Mouse (Mus musculus) MEL (cell line): ENCODE measurements around the gene Samd4. TPM values are rescaled to one million over a fixed set of nuclear protein-coding genes. Genes with fewer than 3 reads are reported as not detected.

Source experiments
- DNase-seq: peaks from one replicate; pipeline ENCODE4 v3.0.0; 2011; ENCODE audit warnings: low read depth, low spot score
- H3K27ac ChIP-seq: 2 replicates; pipeline ENCODE4 v1.5.1; 2012; ENCODE audit warnings: low read depth, mild to moderate bottlenecking, control low read depth, low read length, moderate library complexity; ENCODE audit not compliant: control insufficient read depth
- H3K27me3 ChIP-seq, 2 experiments: fragments of 150-350 bp in 1 of 2; sonication (generic) in 1 of 2; 2 replicates each; pipeline ENCODE4 v1.6.1; 2012; ENCODE audit warnings: low read length in 2 of 2, mild to moderate bottlenecking in 2 of 2, improper control_type of control experiment in 1 of 2, moderate library complexity in 1 of 2; ENCODE audit not compliant: insufficient read depth in 2 of 2, control insufficient read depth in 1 of 2
- H3K36me3 ChIP-seq, 2 experiments: 2 replicates each; pipeline ENCODE4 v1.6.1; 2012 to 2014; ENCODE audit warnings: low read length in 2 of 2, improper control_type of control experiment in 1 of 2, inconsistent platforms in 1 of 2, mild to moderate bottlenecking in 1 of 2; ENCODE audit not compliant: insufficient read depth in 2 of 2, control insufficient read depth in 1 of 2
- H3K4me1 ChIP-seq, 2 experiments: fragments of 150-350 bp in 1 of 2; sonication (generic) in 1 of 2; 2 replicates each; pipeline ENCODE4 v1.6.1; 2012; ENCODE audit warnings: low read length in 2 of 2, improper control_type of control experiment in 1 of 2, mild to moderate bottlenecking in 1 of 2; ENCODE audit not compliant: insufficient read depth in 2 of 2, control insufficient read depth in 1 of 2
- H3K4me3 ChIP-seq, 2 experiments: fragments of 150-350 bp in 1 of 2; sonication (generic) in 1 of 2; 2 replicates each; pipeline ENCODE4 v1.5.1; 2012; ENCODE audit warnings: low read depth in 2 of 2, low read length in 2 of 2, mild to moderate bottlenecking in 2 of 2, moderate library complexity in 2 of 2, control low read depth in 1 of 2, improper control_type of control experiment in 1 of 2; ENCODE audit not compliant: control insufficient read depth in 1 of 2, insufficient read depth in 1 of 2
- H3K79me2 ChIP-seq: 2 replicates; pipeline ENCODE4 v1.6.1; 2012; ENCODE audit warnings: mild to moderate bottlenecking, low read length, moderate library complexity; ENCODE audit not compliant: control insufficient read depth, poor library complexity, insufficient read depth
- H3K9ac ChIP-seq: 2 replicates; pipeline ENCODE4 v1.6.1; 2012; ENCODE audit warnings: low read depth, mild to moderate bottlenecking, control low read depth, low read length, moderate library complexity; ENCODE audit not compliant: control insufficient read depth, poor library complexity, severe bottlenecking
- H3K9me3 ChIP-seq: fragments of 150-350 bp; sonication (generic); replicated peaks from 2 replicates; pipeline ENCODE4 v1.6.1; 2012; ENCODE audit warnings: mild to moderate bottlenecking, low read length, improper control_type of control experiment, moderate library complexity; ENCODE audit not compliant: insufficient read depth
- CHD1 ChIP-seq: IDR thresholded peaks from 2 replicates; pipeline ENCODE4 v1.6.1; 2012; ENCODE audit warnings: low read depth, mild to moderate bottlenecking, inconsistent platforms, low read length, improper control_type of control experiment
- CTCF ChIP-seq, 3 experiments: IDR thresholded peaks in 2 of 3; conservative IDR thresholded peaks in 1 of 3; 2 replicates each; pipeline ENCODE4 v1.5.1; 2011 to 2012; ENCODE audit warnings: low read length in 3 of 3, low read depth in 2 of 3, mild to moderate bottlenecking in 2 of 3, improper control_type of control experiment in 1 of 3, inconsistent platforms in 1 of 3, mixed read lengths in 1 of 3, moderate library complexity in 1 of 3; ENCODE audit not compliant: control insufficient read depth in 1 of 3, insufficient read depth in 1 of 3, poor library complexity in 1 of 3, severe bottlenecking in 1 of 3
- E2F4 ChIP-seq: IDR thresholded peaks from 2 replicates; pipeline ENCODE4 v1.6.1; 2011; ENCODE audit warnings: low read depth, low read length, improper control_type of control experiment, borderline replicate concordance
- EP300 ChIP-seq, 2 experiments: IDR thresholded peaks; 2 replicates each; pipeline ENCODE4 v1.6.1; 2011; ENCODE audit warnings: improper control_type of control experiment in 2 of 2, low read length in 2 of 2, low read depth in 1 of 2, mild to moderate bottlenecking in 1 of 2
- GABPA ChIP-seq: IDR thresholded peaks from 2 replicates; pipeline ENCODE4 v1.6.1; 2012; ENCODE audit warnings: low read depth, mild to moderate bottlenecking, inconsistent platforms, low read length, improper control_type of control experiment, moderate library complexity
- MAX ChIP-seq: IDR thresholded peaks from 2 replicates; pipeline ENCODE4 v1.6.1; 2011; ENCODE audit warnings: low read length, improper control_type of control experiment
- MXI1 ChIP-seq: IDR thresholded peaks from 2 replicates; pipeline ENCODE4 v1.6.1; 2011; ENCODE audit warnings: mild to moderate bottlenecking, low read depth, low read length, improper control_type of control experiment
- MYC ChIP-seq: IDR thresholded peaks from 2 replicates; pipeline ENCODE4 v1.6.1; 2011; ENCODE audit warnings: low read depth, mild to moderate bottlenecking, low read length, improper control_type of control experiment, moderate library complexity
- NRF1 ChIP-seq: IDR thresholded peaks from 2 replicates; pipeline ENCODE4 v1.6.1; 2014; ENCODE audit warnings: low read depth, mild to moderate bottlenecking, inconsistent platforms, low read length, improper control_type of control experiment, moderate library complexity; ENCODE audit not compliant: poor library complexity, insufficient read depth, severe bottlenecking
- POLR2AphosphoS2 ChIP-seq: IDR thresholded peaks from 2 replicates; pipeline ENCODE4 v1.6.1; 2011; ENCODE audit warnings: low read length, improper control_type of control experiment
- POLR2AphosphoS5 ChIP-seq: IDR thresholded peaks from 2 replicates; pipeline ENCODE4 v1.6.1; 2012; ENCODE audit warnings: low read depth, borderline replicate concordance, mild to moderate bottlenecking, inconsistent platforms, low read length, moderate library complexity, mixed read lengths
- SIN3A ChIP-seq: IDR thresholded peaks from 2 replicates; pipeline ENCODE4 v1.6.1; 2012; ENCODE audit warnings: low read length, improper control_type of control experiment, inconsistent platforms
- SMC3 ChIP-seq: IDR thresholded peaks from 2 replicates; pipeline ENCODE4 v1.6.1; 2011; ENCODE audit warnings: low read depth, low read length, improper control_type of control experiment
- TBP ChIP-seq: IDR thresholded peaks from 2 replicates; pipeline ENCODE4 v1.8.0; 2011; ENCODE audit warnings: low read depth, low read length, improper control_type of control experiment
- UBTF ChIP-seq: IDR thresholded peaks from 2 replicates; pipeline ENCODE4 v1.6.1; 2012; ENCODE audit warnings: low read depth, mild to moderate bottlenecking, inconsistent platforms, low read length, improper control_type of control experiment, moderate library complexity, borderline replicate concordance; ENCODE audit not compliant: insufficient read depth
- USF1 ChIP-seq: IDR thresholded peaks from 2 replicates; pipeline ENCODE4 v1.6.1; 2014; ENCODE audit warnings: low read depth, mild to moderate bottlenecking, inconsistent platforms, low read length, improper control_type of control experiment, moderate library complexity
- USF2 ChIP-seq, 2 experiments: IDR thresholded peaks; 2 replicates each; pipeline ENCODE4 v1.6.1; 2011 to 2012; ENCODE audit warnings: improper control_type of control experiment in 2 of 2, low read length in 2 of 2, borderline replicate concordance in 1 of 2, inconsistent platforms in 1 of 2, low read depth in 1 of 2, mild to moderate bottlenecking in 1 of 2; ENCODE audit not compliant: insufficient read depth in 1 of 2
- ZC3H11A ChIP-seq: IDR thresholded peaks from 2 replicates; pipeline ENCODE4 v1.6.1; 2012; ENCODE audit warnings: low read depth, mild to moderate bottlenecking, inconsistent platforms, low read length, improper control_type of control experiment
- ZNF384 ChIP-seq: IDR thresholded peaks from 2 replicates; pipeline ENCODE4 v1.6.1; 2012; ENCODE audit warnings: low read depth, mild to moderate bottlenecking, inconsistent platforms, low read length, improper control_type of control experiment
- polyA plus RNA-seq, 2 experiments: library from polyadenylated mRNA; stranded (reverse) in 1 of 2; unstranded in 1 of 2; fragments of >175 nt in 1 of 2; fragments of >200 nt in 1 of 2; gene quantifications; 2 replicates each; pipeline versions ENCODE4 v1.2.1 to v1.2.4; 2012; ENCODE audit warnings: low replicate concordance in 2 of 2, low read depth in 1 of 2; ENCODE audit not compliant: insufficient read length in 2 of 2, insufficient read depth in 1 of 2, missing spikeins in 1 of 2
- total RNA-seq: library from RNA; depleted of rRNA; stranded (reverse); fragments of 300-350 nt; gene quantifications from 2 replicates; pipeline ENCODE4 v1.2.3, GENCODE M21; 2012

Gene Samd4
- total and polyA plus RNA-seq, 3 experiments, result 0.04 to 0.08 TPM; not detected in 1

- H3K27ac ChIP-seq, result no peak overlapping the region
- no peak overlapping the region for H3K9ac ChIP-seq
- H3K27me3 ChIP-seq, result no peaks in the 10 kb centered on the region; a peak in 2 of 4 replicates
- H3K79me2 ChIP-seq, result no peaks in the 10 kb centered on the region
- TF ChIP-seq POLR2AphosphoS5 (no peak), UBTF (no peak), SIN3A (no peak), USF1 (no peak), E2F4 (no peak), MXI1 (no peak), CHD1 (no peak), SMC3 (no peak), POLR2AphosphoS2 (no peak)
- no peaks in the 10 kb centered on the region for H3K9me3 ChIP-seq
- no peaks in the 10 kb centered on the region for H3K4me1 ChIP-seq
- no peak overlapping the region for H3K4me3 ChIP-seq
- no peaks in the 10 kb centered on the region for H3K36me3 ChIP-seq
- no peak for DNase-seq
Measured at GRCm38 (mm10) chr14:46971802-46972201, 89.1 kb downstream of the Samd4 start.

- Histone ChIP-seq H3K9ac (no peak overlapping the region), H3K4me1 (no peaks in the 10 kb centered on the region), H3K36me3 (no peaks in the 10 kb centered on the region), H3K9me3 (no peaks in the 10 kb centered on the region), H3K27ac (no peak overlapping the region), H3K79me2 (no peaks in the 10 kb centered on the region), H3K4me3 (no peak overlapping the region), H3K27me3 (no peaks in the 10 kb centered on the region; a peak in 2 of 4 replicates)
- no peak for DNase-seq
- TF ChIP-seq USF2 (IDR thresholded peaks at IDR 0.05; ENCODE audit: borderline replicate concordance in 1 of 2, insufficient read depth in 1 of 2, low read depth in 1 of 2, low read length in 2 of 2) (no peak), MYC (no peak), MAX (no peak)
Measured at GRCm38 (mm10) chr14:46974874-46975273, 92.2 kb downstream of the Samd4 start.

- Histone ChIP-seq H3K79me2 (no peaks in the 10 kb centered on the region), H3K9me3 (no peaks in the 10 kb centered on the region), H3K4me3 (no peak overlapping the region), H3K36me3 (no peaks in the 10 kb centered on the region), H3K27ac (no peak overlapping the region), H3K27me3 (no peaks in the 10 kb centered on the region; a peak in 2 of 4 replicates), H3K9ac (no peak overlapping the region), H3K4me1 (no peaks in the 10 kb centered on the region)
- no peak for DNase-seq
- no peak for TF ChIP-seq MAX
- TF ChIP-seq POLR2AphosphoS2, result no peak
- no peak for TF ChIP-seq NRF1
- TF ChIP-seq ZC3H11A, result no peak
- no peak for TF ChIP-seq EP300 (IDR thresholded peaks at IDR 0.05; ENCODE audit: low read depth in 1 of 2, low read length in 2 of 2)
- TF ChIP-seq MXI1, result no peak
- TF ChIP-seq GABPA, result no peak
- TF ChIP-seq ZNF384, result no peak
- no peak for TF ChIP-seq USF2 (IDR thresholded peaks at IDR 0.05; ENCODE audit: borderline replicate concordance in 1 of 2, insufficient read depth in 1 of 2, low read depth in 1 of 2, low read length in 2 of 2)
- no peak for TF ChIP-seq TBP
- no peak for TF ChIP-seq MYC
- no peak for TF ChIP-seq CTCF (IDR thresholded peaks at IDR 0.05 in 2 of 3, conservative IDR thresholded peaks at IDR 0.05 in 1 of 3; ENCODE audit: control insufficient read depth in 1 of 3, insufficient read depth in 1 of 3, low read depth in 2 of 3, low read length in 3 of 3, poor library complexity in 1 of 3, severe bottlenecking in 1 of 3)
Measured at GRCm38 (mm10) chr14:46975969-46976368, 93.3 kb downstream of the Samd4 start.
